Mouse (Mus musculus): Measurements from ENCODE around the gene 1700123O20Rik. TPM values are rescaled to one million over a fixed set of nuclear protein-coding genes. Genes with fewer than 3 reads are reported as not detected.

Gene 1700123O20Rik
- polyA plus RNA-seq, 1 experiment from 2014 or later = 89.2 TPM

DNA sequence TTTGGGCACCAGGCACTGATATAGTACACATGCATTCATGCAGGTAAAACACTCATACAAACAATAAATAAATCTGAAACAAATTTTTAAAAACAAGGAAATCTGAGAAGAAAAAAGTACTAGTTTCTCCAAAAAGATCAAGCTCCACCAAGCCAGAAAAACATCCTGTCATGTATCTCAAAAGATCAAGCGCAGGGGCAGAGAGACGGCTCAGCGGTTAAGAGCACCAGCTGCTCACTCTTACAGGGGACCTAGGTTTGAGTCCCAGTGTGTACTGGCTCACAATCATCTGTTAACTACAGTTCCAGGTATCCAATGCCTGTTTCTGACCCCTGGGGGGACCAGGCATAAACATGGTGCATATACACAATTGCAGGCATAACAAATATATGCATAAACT lies 3.6 kb upstream of the 1700123O20Rik start:
- Histone ChIP-seq H3K27ac (no peak overlapping the region), H3K4me1 (peaks cover 10% of the 10 kb centered on the region), H3K4me2 (no peak overlapping the region), H3K27me3 (no peaks in the 10 kb centered on the region), H3K9me3 (no peaks in the 10 kb centered on the region), H3K4me3 (no peak overlapping the region), H3K36me3 (peaks cover 38% of the 10 kb centered on the region), H3K9ac (no peak overlapping the region)
- 92% methylated on average over 3 of the region's 3 CpGs for WGBS
- ATAC-seq (ENCODE audit: insufficient number of reproducible peaks, insufficient read depth, low FRiP score, low TSS enrichment, low read depth) = no peak

DNA sequence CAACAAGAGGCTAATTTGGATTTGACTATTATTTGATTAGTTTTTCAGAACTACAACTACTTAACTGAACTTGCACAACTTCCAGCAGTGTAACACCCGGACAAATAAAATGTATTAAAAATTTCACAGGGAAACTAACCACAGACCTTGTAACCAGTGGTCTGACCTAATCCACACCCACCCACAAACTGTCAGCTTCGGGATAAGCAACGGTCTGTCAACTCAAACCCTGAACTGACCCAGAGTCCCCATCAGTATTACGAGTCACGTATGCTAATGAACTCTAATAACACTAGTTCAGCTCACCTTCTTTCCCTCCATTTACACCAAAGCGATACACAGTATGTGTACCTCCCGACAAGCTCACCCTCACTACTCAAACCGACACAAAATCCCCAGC lies 545 bp upstream of the 1700123O20Rik start:
- WGBS = 11% methylated on average over 8 of the region's 8 CpGs
- peak overlapping the region; percentile 97 for H3K9ac ChIP-seq

DNA sequence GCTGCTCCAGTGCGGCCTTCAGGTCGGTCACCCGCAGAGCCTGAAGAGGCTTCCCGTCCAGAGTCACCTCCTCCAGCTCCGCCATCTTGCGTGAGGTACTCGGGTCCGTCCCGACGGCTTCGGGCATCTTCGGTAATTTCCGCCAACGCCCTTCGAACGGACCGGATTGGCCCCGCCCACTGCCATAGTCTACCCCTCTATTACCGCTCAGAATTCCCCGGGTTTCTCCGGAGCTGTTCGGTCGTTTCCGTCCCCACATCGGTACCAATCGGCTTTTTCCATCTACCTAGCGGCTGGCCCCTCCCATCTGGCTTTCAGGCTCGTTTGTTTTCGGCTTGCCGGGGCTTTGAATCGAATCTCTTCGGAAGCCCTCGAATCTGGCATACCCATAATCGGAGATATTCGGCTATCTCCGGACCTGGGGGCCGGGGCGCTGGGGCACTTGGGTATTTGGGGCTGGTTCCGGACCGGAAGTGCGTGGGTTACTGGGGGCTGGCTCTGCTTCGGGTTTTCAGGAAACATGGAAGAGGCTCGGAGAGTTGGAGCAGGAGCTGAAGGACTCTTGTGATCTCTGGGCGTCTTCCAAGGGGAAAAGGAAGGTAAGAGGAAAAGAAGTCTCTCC lies 617 bp downstream of the 1700123O20Rik start, which contains the start of gene Acin1:
Gene Acin1, minus strand, starts transcription at position 410 of the 622 bp plus-strand sequence.
- H3K27ac ChIP-seq = peak within 1 kb of the TSS; percentile 96
- H3K36me3 ChIP-seq = peaks cover 30% of the 10 kb centered on the region
- H3K27me3 ChIP-seq = no peaks in the 10 kb centered on the region
- no peaks in the 10 kb centered on the region for H3K9me3 ChIP-seq
- ATAC-seq (ENCODE audit: insufficient number of reproducible peaks, insufficient read depth, low FRiP score, low TSS enrichment, low read depth) = peak; percentile 98
- H3K9ac ChIP-seq = peak within 1 kb of the TSS; percentile 97
- H3K4me2 ChIP-seq = peak within 1 kb of the TSS; percentile 69
- peaks cover 26% of the 10 kb centered on the region for H3K4me1 ChIP-seq
- peak within 1 kb of the TSS; percentile 84 for H3K4me3 ChIP-seq
- WGBS = under 1% methylated on average over 44 of the region's 44 CpGs

More for the DNA sequence above, 545 bp upstream of the 1700123O20Rik start:
- Histone ChIP-seq H3K36me3 (peaks cover 29% of the 10 kb centered on the region), H3K4me3 (peak overlapping the region; percentile 84), H3K27me3 (no peaks in the 10 kb centered on the region), H3K4me1 (peaks cover 26% of the 10 kb centered on the region), H3K4me2 (peak overlapping the region; percentile 69), H3K9me3 (no peaks in the 10 kb centered on the region), H3K27ac (peak overlapping the region; percentile 96)
- ATAC-seq (ENCODE audit: insufficient number of reproducible peaks, insufficient read depth, low FRiP score, low TSS enrichment, low read depth) = no peak

DNA sequence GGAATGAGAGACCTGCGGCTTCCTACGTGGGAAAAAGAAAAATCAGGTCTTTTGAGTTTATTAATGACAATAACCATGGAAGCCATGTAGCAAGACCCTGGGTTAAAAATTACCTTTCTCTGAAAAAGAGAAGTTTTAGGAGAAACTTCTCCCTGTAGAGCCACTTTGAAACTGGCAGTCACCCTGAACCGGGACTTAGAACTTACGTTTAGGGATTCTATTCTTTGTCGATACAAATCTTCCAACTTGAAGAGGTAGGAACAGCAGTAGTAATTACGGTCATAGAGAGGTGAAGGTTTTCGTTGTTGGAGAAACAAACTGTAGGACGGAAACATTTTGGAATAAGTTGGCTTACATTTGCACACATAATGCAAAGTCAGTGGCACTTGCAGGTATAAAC lies 1.2 kb downstream of the 1700123O20Rik start:
- H3K9ac ChIP-seq = peak overlapping the region; percentile 75
- H3K27me3 ChIP-seq = no peaks in the 10 kb centered on the region
- H3K27ac ChIP-seq = peak overlapping the region; percentile 58
- H3K36me3 ChIP-seq = peaks cover 30% of the 10 kb centered on the region
- H3K4me2 ChIP-seq = peak overlapping the region; percentile 66
- no peak for ATAC-seq (ENCODE audit: insufficient number of reproducible peaks, insufficient read depth, low FRiP score, low TSS enrichment, low read depth)
- H3K9me3 ChIP-seq = no peaks in the 10 kb centered on the region
- peak overlapping the region; percentile 84 for H3K4me3 ChIP-seq
- WGBS = 3% methylated on average over 8 of the region's 8 CpGs
- H3K4me1 ChIP-seq = peaks cover 26% of the 10 kb centered on the region

DNA sequence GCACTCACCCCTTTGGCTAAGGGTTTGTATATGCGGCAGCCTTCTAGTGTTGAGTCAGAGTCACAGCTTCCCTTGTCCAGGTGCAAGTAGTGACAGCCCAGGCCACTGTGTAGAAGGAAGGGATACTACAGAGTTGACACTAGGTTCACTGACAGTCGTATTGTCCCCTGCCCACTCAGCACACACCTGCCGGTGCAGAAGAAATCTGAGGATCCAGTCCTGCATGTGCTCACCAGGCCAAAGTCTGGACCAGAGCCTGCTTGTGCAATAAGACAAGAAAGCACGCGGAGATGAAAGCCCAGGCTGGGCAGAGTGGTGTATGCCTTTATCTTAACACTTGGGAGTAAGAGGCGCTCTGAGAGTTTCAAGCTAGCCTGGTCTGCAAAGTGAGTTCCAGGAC lies 9.0 kb downstream of the 1700123O20Rik start:
- Histone ChIP-seq H3K9me3 (no peaks in the 10 kb centered on the region), H3K9ac (no peak overlapping the region), H3K4me3 (no peak overlapping the region), H3K4me2 (no peak overlapping the region), H3K27ac (no peak overlapping the region), H3K36me3 (peaks cover 28% of the 10 kb centered on the region), H3K4me1 (no peaks in the 10 kb centered on the region), H3K27me3 (no peaks in the 10 kb centered on the region)
- no peak for ATAC-seq (ENCODE audit: insufficient number of reproducible peaks, insufficient read depth, low FRiP score, low TSS enrichment, low read depth)
- WGBS = 85% methylated on average over 6 of the region's 6 CpGs

DNA sequence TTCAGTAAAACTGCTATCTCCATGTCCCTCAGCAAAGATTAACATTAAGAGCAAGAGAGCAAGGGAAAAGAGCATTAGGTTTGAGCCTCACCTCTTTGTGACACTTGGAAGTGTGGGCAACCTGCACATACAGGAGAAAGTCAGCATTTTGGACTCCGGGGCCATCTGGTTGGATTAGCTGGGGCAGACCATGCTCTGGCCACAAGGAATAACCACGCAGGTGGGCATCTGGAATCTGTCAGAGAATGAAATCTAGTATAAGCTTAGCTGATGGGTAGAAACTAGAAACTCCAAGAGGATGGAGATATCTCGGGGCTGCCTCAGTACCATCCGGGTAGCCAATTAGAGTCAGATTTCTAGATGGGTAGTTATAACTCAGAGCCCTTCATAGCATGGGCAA lies 10.7 kb downstream of the 1700123O20Rik start:
- no peak overlapping the region for H3K4me2 ChIP-seq
- H3K4me1 ChIP-seq = no peaks in the 10 kb centered on the region
- no peak overlapping the region for H3K4me3 ChIP-seq
- H3K9me3 ChIP-seq = no peaks in the 10 kb centered on the region
- ATAC-seq (ENCODE audit: insufficient number of reproducible peaks, insufficient read depth, low FRiP score, low TSS enrichment, low read depth) = no peak
- H3K27me3 ChIP-seq = no peaks in the 10 kb centered on the region
- no peak overlapping the region for H3K9ac ChIP-seq
- 70% methylated on average over 4 of the region's 4 CpGs for WGBS
- peaks cover 17% of the 10 kb centered on the region for H3K36me3 ChIP-seq
- H3K27ac ChIP-seq = no peak overlapping the region

DNA sequence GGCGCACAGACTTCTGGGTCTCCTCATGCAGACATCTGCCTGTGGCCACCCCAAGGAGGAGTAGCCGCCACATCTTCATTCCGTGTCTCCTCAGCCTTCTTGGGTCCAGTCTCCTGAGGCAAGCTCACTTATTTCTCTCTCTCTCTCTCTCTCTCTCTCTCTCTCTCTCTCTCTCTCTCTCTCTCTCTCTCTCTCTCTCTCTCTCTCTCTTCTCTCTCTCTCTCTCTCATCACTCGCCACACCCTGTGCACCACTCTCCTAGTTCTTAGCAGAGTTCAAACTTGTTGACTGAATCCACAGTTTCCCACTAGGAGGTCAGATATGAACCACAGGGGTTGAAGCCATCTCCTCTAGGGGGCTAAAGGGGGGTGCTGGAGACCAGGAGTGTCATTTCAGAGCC lies 12.7 kb downstream of the 1700123O20Rik start, which contains the start of gene Gm29776:
Gene Gm29776, minus strand, starts transcription at position 101 of the 400 bp plus-strand sequence.
- H3K4me2 ChIP-seq = no peak within 1 kb of the TSS
- no peak within 1 kb of the TSS for H3K27ac ChIP-seq
- no peak for ATAC-seq (ENCODE audit: insufficient number of reproducible peaks, insufficient read depth, low FRiP score, low TSS enrichment, low read depth)
- 81% methylated on average over 4 of the region's 4 CpGs for WGBS
- H3K4me3 ChIP-seq = no peak within 1 kb of the TSS
- H3K9ac ChIP-seq = no peak within 1 kb of the TSS
- H3K27me3 ChIP-seq = peaks cover 13% of the 10 kb centered on the region
- no peaks in the 10 kb centered on the region for H3K9me3 ChIP-seq
- peaks cover 3% of the 10 kb centered on the region; the same call in 1 of the 2 replicates for H3K36me3 ChIP-seq
- H3K4me1 ChIP-seq = no peaks in the 10 kb centered on the region

DNA sequence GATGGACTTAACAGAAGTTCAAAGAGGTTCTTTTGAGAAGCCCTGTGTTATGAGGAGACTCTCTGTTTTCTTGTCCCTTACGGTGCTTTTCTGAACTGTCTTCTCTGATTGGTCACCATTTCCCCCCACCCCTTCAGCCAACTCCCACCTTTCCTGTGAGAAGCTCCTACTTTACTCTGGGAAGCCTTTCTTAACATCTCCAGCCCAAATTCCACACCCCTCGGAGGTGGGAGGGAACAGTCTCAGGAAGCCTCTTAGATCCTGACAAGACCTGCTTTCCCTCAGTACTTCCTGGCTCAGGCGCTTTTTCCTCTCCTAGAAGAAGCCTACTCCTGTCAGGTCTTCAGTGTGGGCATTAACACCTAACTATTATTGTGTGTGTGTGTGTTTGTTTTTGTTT lies 13.6 kb downstream of the 1700123O20Rik start:
- 54% methylated on average over 3 of the region's 3 CpGs for WGBS
- Histone ChIP-seq H3K4me3 (no peak overlapping the region), H3K4me1 (no peaks in the 10 kb centered on the region), H3K27ac (no peak overlapping the region), H3K9ac (no peak overlapping the region), H3K36me3 (no peaks in the 10 kb centered on the region), H3K4me2 (no peak overlapping the region), H3K9me3 (no peaks in the 10 kb centered on the region), H3K27me3 (peaks cover 13% of the 10 kb centered on the region)
- ATAC-seq (ENCODE audit: insufficient number of reproducible peaks, insufficient read depth, low FRiP score, low TSS enrichment, low read depth) = no peak

DNA sequence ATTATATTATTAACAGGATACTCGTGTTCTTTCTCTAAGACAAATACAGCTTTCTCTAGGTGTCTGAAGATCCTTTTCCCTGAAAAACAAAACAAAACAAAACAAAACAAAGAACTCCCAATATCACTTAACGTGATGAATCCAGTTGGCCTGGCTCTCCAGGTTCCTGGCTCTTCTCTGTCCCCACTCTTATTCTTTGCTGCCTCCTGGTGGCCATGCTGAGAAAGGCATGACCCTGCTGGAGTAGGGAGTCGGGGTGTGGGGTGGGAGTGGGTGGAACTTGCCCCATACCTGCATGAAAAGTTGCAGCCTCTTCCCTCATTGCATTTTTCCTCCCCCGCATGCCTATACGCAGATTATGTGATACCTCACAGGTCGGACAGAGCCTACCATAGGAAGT lies 15.3 kb downstream of the 1700123O20Rik start:
- no peak overlapping the region for H3K27ac ChIP-seq
- H3K9me3 ChIP-seq = no peaks in the 10 kb centered on the region
- 9% methylated on average over 6 of the region's 6 CpGs for WGBS
- ATAC-seq (ENCODE audit: insufficient number of reproducible peaks, insufficient read depth, low FRiP score, low TSS enrichment, low read depth) = no peak
- no peak overlapping the region for H3K9ac ChIP-seq
- no peaks in the 10 kb centered on the region for H3K4me1 ChIP-seq
- no peaks in the 10 kb centered on the region for H3K36me3 ChIP-seq
- peaks cover 13% of the 10 kb centered on the region for H3K27me3 ChIP-seq
- H3K4me2 ChIP-seq = no peak overlapping the region
- H3K4me3 ChIP-seq = no peak overlapping the region

DNA sequence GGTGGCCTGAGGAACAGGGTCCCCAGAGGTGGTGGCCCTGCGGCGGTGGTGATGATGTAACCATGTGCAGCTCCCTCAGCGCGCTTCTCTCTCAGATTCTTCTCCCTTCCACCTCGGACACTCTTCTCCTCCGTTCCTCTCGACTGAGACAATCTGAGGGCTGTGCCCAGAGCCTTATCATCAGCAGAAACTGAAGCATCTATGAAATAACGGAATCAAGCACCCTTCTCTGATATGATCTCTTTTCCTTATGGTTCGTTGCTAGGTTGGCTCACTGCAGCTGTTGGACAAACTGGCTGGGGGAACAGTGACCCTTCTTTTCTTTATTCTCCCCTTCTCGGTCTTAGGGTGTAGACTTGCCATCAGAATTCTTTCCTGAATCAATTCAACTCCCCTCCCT lies 17.2 kb downstream of the 1700123O20Rik start:
- no peak overlapping the region for H3K4me2 ChIP-seq
- H3K9ac ChIP-seq = peak overlapping the region; percentile 23; the same call in 1 of the 2 replicates
- no peaks in the 10 kb centered on the region for H3K36me3 ChIP-seq
- no peak overlapping the region for H3K4me3 ChIP-seq
- 56% methylated on average over 10 of the region's 10 CpGs for WGBS
- no peaks in the 10 kb centered on the region for H3K4me1 ChIP-seq
- peaks cover 13% of the 10 kb centered on the region for H3K27me3 ChIP-seq
- no peak for ATAC-seq (ENCODE audit: insufficient number of reproducible peaks, insufficient read depth, low FRiP score, low TSS enrichment, low read depth)
- no peak overlapping the region for H3K27ac ChIP-seq
- H3K9me3 ChIP-seq = no peaks in the 10 kb centered on the region

DNA sequence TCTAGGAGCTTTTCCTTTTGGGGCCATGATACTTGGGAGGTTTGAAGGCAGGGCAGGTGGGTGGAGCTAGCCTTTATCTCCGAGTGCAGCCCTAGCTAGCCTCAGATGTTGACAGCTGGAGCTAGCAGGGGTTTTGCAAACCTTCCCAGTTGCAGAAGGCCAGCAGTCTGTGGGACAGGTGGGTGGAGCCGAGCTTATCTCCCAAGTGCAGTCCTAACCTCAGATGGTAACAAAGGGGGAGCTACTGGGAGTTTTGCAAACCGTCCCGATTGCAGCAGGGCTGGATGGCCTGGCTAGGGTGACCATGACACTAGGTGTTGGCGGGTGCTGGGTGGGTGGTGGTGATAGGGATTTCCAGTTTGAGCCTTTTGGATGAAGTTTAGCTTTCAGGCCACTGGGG lies 19.8 kb downstream of the 1700123O20Rik start:
- 60% methylated on average over 5 of the region's 5 CpGs for WGBS
- no peak for ATAC-seq (ENCODE audit: insufficient number of reproducible peaks, insufficient read depth, low FRiP score, low TSS enrichment, low read depth)
- no peaks in the 10 kb centered on the region for H3K36me3 ChIP-seq
- peaks cover 13% of the 10 kb centered on the region for H3K27me3 ChIP-seq
- no peaks in the 10 kb centered on the region for H3K4me1 ChIP-seq
- no peaks in the 10 kb centered on the region for H3K9me3 ChIP-seq
- no peak overlapping the region for H3K9ac ChIP-seq
- H3K27ac ChIP-seq = no peak overlapping the region
- H3K4me3 ChIP-seq = no peak overlapping the region
- no peak overlapping the region for H3K4me2 ChIP-seq

DNA sequence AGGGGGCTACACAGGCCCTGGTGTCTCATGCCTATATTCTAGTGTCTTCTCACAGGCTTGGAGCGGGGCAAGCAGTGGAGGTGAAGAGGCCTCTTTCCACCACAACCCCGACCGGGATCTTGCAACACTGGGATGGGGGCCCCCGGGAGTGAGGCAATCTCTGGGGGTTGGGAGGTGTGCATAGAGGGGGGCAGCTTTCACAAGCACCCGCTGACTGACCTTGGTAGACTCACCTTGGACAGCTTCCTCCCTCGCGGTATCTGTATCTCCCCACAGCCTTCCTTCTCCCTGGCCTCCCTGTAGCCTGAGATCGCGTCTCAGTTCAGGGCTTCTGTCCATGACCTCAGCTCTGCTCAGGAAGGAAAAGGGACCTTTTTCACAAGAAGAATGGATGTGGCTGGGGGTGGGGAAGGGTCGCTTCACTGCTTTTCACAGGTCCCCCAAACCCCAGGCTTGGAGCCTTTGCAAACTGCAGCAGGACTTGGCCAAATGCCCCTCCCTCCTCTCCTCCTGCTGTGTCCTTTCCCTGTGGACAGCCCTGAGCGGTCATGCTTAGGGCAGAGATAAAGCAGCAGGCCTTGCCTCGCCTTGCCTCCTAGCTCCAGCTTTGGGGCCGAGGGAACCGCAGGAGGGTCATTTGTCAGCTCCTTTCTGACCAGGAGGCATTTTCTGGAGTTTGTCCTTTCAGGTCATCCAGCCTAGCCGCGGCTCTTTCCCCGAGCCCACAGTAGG lies 20.7 kb downstream of the 1700123O20Rik start:
- no peak for ATAC-seq (ENCODE audit: insufficient number of reproducible peaks, insufficient read depth, low FRiP score, low TSS enrichment, low read depth)
- Histone ChIP-seq H3K27me3 (peaks cover 13% of the 10 kb centered on the region), H3K4me3 (no peak overlapping the region), H3K9ac (no peak overlapping the region), H3K4me1 (no peaks in the 10 kb centered on the region), H3K4me2 (no peak overlapping the region), H3K36me3 (no peaks in the 10 kb centered on the region), H3K9me3 (no peaks in the 10 kb centered on the region), H3K27ac (0 out of 2 replicates have a peak overlapping the region, but pooled peaks have one; percentile 3)
- 60% methylated on average over 16 of the region's 17 CpGs for WGBS

All from embryonic facial prominence, embryonic 13.5 days (tissue).